Mouse (Mus musculus) CD4-positive, CD25-positive, alpha-beta regulatory T cell, adult 4 months (primary cell): ENCODE data around the gene Eif2ak4. TPM values are rescaled to one million over a fixed set of nuclear protein-coding genes. Genes with fewer than 3 reads are reported as not detected.

Experiments used
- ATAC-seq: one replicate; pipeline ENCODE4 v1.8.0; 2017
- polyA plus RNA-seq, 2 experiments: library from polyadenylated mRNA; unstranded; fragments of 100-300 nt; shearing (Covaris generic); gene quantifications; one replicate each; pipeline ENCODE4 v1.2.1; 2017

Eif2ak4 gene
- polyA plus RNA-seq, 2 experiments from 2014 or later, result 2.9 to 3.1 TPM

DNA sequence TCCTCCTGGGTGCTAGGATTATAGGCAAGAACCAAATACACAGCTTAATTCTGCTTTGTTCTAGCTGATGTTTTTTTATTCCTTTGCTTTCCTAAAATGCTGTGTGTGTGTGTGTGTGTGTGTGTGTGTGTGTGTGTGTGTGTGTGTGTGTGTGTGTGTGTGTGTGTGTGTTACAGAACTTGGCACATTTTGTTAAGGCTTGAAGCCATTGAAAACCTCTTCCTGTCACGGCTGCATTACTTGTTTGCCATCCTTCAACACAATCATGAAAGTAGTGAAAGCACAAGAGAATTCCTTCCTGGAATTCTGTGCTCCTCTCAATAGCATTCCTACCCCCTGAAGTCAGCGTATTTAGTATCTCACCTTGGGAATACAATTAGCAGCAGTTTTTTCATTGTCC, 77.5 kb downstream of the Eif2ak4 start:
- ATAC-seq, result no peak

DNA sequence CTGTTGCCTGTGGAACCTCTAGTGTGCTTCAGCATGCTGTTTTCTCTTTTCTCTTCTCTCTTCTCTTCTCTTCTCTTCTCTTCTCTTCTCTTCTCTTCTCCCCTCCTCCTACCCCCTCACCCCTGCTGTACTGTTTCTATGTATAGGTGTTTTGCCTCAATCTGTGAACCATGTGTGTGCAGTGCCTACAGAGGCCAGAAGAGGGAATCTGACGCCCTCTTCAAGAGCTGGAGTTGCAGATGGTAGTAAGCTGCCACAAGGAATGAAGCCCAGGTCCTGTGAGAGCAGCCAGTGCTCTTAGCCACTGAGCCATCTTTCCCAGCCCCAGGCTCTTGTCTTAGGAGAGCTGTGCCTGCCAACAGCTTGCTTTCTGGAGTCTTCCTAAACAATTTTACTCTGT, 78.2 kb downstream of the Eif2ak4 start:
- no peak for ATAC-seq

DNA sequence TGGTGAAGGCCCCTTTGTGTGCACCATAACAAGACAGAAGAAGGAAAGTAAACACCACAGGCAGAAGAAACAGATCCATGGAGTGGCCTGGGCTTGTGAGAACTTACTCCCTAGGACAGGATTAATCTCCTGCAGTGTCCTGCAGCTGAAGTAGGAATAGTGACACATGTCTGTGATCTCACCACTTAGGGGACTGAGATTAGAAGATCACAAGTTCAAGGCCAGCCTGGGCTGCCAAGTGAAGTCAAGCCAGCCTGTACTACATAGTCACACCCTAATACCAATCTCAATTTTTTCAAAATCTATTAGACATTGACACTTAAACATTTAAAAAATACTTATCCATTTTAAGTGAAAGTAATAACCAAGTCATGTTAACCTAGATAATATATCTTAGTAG, 79.9 kb downstream of the Eif2ak4 start:
- ATAC-seq, result no peak

DNA sequence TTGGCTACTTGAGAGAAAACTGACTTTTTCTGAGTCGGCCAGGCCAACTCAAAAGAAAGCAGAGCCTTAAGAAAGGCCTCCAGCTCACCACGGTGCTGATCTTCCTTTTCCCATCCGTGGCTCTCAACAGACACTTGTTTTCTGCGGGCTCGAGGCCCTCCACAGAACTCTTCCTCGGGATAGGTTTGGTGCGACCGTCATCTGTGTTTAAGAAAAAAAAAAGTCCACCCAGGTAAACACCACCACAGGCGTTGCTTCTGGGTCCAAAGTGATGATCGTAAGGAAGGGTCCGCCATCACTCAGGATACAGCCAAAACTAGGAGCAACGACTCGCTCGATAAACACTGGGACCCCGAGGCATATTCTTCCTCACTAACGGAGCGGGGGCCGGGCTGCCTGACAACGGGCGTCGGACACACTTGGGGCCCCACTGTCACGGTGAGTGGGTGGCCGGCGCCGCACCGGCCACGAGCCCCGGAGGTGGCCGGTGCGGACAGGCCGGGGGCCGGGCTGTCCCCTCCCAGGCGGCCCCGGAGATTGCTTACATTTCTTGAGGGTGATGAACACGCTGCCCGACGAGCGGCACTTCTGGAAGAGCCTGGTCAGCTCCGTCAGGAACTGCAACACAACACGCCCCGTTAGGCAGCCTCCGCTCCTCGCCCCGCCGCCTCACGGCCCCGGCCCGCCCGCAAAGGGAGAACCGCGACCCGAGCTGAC, 90.6 kb downstream of the Eif2ak4 start:
- peak; percentile 8 for ATAC-seq

DNA sequence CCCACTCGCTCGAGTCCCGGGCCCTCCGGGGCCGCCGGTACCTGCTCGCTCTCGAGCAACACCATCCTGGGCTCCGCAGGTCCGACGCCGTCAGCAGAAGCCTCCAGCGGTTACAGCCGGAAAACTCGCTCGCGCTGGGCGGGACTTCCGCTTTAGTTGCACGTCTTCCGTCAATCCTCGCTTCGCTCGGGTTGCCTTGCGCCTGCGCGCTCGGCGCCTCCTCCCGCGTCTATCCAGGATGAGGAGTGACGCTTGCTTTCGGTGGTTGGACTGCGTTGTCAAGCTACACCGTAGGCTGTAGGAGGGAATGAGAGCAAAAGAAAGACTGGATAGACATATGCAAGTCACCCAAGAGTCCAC, 91.1 kb downstream of the Eif2ak4 start, which contains the start of gene Srp14:
Srp14 (minus strand) TSS at position 162 of the 360 bp plus-strand sequence.
- peak; percentile 95 for ATAC-seq

DNA sequence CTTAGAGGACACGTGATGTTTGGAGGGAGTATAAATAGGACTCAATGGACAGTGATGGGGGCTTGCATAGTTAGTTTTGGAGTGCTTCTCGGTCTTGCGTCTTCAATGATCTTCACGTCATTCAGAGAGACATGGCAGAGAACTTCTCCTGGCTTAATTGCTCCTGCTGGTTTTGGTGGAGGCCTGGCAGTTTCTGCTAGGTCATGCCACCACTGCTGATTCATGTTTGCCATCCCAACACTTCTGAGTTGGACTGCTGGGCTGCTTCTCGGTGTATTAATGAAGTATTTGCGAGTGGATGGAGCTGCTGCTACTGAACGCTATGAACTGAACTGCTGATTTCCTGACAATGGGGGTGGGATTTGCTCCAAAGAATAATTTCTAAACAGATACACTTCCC, 92.5 kb downstream of the Eif2ak4 start:
- ATAC-seq, result no peak

DNA sequence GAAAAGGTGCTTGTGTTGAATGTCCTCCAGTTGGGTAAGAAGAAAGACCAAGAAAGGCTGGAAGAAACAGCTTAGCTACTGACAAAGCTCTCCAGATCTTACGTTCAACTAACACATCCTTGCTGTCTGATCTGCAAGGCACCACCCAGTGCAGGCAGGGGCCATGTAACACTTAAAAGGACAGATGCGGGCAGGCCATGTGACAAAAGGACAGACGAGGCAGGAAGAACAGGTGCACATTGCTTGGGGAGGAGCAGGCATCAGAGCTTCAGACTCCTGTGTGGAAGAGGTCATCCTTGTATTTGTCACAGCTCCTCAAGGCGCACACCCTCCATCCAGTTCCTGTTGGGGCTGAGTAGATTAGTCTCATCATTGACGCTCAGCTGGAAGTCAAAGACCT, 94.6 kb downstream of the Eif2ak4 start:
- no peak for ATAC-seq

DNA sequence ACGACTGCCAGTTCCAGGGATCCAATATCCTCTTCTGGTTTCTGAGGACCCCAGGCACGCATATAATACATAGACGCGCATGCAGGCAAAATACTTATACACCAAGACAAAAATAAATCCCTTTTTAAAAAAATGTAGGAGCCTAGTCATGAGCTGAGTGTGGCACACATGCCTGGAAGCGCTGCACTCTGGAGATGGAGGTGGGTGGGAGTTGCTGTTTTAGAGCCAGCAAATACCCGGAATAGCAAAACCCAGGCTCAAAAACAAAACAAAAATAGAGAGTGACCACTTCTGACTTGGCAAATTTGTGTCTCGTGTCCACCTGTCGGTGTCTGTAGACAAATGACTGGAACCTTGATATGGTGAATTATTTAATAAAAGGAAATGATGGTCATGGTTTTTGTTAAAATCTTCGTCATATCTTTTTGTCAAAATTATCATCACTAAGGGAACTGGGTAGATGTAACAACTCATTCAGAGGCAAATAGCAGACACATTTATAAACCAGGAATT, 96.0 kb downstream of the Eif2ak4 start:
- no peak for ATAC-seq

DNA sequence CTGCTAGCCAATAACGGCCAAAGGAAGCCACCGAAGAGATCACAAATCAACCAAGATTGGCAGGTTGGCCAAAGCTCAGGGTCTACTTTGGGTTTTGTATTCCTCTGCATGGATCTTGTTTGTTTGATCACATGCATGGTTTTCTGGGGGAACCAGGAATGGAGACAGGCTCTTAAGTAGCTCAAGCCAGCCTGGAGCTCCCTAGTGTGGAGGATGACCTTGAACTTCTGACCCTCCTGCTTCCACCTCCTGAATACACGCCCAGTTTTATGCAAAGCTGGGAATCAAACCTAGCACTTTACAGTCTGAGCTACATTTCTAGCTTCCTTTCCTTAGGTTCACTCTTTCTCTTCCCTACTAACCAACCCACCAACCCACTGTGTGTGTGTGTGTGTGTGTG, 97.0 kb downstream of the Eif2ak4 start:
- ATAC-seq, result no peak

DNA sequence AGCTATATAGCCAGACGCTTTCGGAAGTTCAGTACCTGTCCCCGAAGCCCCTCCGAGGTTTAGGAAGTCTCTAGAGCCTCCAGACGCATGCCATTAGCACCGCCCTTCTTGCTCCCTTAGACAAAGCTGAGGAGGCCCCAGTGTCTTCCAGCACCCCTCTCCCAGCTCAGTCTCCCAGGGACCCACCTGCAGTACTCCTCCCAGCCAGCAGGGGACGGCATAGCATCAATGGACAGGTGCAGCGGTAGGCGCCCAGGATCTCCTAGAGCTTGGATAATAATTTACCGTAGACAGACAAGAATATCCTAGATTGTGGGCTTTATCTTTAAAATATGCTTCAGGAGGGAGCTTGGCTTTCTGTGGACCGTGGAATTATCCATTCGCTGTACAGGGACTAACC, 98.5 kb downstream of the Eif2ak4 start:
- ATAC-seq, result peak; percentile 64

DNA sequence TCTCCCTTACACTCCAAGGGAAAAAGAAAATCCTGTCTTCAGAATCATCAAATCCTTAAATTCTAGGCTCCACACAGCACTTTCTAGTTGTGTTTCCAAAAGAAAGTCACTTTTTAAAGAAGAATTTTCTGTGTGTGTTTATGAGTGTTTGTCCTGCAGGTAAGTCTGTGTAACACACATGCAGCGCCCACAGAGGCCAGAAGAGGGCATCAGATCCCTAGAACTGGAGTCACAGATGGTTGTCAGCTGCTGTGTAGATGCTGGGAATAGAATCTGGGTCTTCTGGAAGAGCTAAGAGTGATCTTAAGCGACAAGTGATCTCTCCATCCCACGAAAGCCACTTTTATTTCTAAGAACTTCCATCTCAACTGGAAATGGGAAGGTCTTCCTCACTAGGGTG, 99.4 kb downstream of the Eif2ak4 start:
- ATAC-seq, result no peak

DNA sequence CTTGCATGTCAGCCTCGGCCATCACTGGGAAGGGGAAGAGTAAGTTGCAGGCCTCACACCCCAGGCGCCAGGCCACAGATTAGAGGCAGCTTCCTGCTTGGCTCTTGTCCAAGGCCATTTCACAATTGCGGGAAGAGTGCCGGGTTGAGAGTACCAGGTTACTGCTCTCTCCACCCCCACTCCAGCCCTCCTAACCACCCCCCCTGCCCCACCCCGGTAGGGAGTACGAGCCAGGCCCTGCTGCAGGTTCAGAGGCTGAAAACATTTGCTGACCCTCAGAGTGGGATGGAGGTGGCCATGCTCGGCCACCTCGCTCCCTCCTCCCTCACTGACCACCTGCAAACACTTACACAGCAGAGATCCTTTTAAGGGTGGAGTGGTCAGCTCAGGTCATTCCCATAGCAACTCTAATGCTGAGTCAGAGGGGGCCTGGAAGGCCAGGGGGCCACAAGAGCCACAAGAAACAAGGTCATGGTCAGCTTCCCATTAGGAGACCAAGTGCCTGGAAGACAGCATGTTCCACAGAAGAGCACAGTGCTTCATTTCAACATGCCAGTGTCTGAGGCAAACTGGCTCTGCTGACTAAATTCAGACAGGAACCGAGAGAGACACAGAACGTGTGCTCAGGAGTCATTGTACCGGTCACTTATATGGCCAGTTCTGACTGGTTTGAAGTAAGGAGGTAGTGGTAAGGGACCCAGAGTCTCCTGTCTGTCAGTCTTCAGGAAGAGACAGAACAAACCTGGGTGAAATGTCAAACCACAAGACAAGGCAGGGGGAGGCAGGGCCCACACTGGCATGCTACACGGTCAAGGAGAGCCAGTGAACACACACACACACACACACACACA, 102.0 kb downstream of the Eif2ak4 start:
- peak; percentile 47 for ATAC-seq

DNA sequence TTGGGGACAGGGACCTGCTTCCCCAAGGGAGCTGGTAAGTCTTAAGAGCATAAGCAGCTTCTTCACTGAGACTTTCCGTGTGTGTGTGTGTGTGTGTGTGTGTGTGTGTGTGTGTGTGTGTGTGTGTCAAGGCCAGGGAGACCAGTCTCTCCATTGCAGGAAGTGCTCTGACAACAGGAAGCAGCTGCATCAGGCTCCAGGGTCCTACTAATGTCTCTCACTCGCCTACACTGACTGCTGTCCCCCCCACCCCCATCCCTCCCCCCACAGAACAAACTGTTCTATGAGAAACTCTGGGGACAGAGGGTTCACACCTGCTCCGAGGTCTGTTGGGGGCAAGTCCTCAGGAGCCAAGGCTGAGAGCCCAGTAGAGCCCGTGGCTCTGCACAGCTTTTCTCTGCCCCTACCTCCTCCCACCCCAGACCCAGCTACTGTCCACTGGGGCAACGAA, 102.9 kb downstream of the Eif2ak4 start:
- ATAC-seq, result peak; percentile 73

DNA sequence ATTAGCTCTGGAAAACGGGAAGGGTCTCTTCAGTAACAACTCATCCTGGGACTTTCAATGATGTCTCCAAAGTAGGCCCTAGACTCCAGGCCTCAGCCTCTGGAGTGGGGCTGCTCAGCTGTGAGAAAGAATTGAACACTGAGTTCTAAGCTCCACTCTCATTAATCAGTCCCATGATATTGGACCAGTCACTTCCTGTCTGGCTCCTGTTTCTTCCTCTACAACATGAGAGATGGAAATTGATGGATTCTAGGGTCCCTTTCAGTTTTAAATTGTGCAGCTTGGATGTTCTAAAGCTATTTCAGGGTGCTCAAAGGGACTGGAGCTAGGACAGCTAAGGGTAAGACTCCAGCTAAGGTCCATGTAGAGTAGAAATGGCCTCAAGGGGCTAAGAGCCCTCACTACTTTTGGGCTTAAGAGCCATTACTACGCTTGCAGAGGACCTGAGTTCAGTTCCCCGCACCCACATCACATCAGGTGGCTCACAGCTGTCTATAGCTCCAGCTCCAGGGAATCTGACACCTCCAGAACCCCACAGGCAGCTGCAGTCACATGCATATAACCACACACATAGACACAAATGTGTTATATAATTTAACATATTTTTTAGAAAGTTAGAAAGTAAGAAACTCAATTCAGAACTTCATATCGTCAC, 103.5 kb downstream of the Eif2ak4 start:
- peak; percentile 9 for ATAC-seq

DNA sequence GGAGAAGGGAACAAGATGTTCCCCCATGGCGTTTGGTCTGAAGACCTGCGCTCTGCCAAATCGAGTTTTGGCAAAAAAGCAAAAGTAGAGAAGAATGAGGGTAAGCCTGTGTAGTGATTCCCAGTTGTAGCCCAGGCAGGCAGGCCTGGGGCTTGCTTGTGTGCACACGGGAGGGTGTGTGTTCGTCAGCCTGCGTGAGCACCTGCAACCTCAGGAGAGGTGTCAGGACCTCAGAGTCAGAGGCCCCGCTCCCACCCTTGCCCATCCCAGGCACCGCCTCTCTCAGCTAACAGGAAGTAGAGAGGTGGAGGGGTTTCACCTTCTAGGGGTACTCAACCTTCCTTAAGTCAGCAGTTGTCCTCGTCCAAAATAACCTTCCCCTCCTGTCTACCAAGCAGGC, 106.6 kb downstream of the Eif2ak4 start:
- no peak for ATAC-seq

DNA sequence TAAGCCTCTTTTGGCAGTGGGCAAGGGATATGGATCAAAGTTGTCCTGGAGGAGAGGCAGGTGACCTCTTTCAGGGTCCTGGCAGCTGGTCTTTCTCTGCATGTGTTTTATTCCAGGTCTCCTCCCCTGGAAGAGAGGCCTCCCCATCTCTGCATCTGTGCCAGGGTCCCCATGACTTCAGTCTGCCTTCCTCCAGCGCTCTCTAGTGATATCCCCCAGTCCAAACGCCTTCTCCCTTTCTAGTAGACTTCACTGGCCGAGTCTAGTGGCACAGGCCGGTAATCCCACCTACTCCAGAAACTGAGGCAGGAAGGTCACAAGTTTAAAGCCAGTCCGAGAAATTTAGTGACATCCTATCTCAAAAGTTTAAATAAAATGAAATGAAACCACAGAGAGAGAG, 109.5 kb downstream of the Eif2ak4 start:
- no peak for ATAC-seq

DNA sequence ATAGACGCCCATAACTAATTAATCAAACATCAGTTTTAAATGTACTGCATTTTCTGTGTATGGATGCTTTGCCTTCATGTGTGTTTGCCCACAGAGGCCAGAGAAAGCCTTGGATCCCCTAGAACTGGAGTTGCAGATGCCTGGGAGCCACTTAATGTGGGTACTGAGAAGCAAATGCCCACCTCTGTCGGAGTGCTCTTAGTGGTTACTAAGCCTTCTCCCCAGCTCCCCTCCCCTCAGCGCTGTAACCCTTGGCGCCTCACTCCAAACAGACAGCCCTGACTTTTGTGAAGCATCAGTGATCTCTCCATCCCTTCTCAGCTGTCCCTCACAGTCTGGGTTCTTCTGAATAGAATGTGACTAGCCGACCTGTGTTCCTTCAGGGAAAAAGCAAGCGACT, 110.1 kb downstream of the Eif2ak4 start:
- no peak for ATAC-seq

DNA sequence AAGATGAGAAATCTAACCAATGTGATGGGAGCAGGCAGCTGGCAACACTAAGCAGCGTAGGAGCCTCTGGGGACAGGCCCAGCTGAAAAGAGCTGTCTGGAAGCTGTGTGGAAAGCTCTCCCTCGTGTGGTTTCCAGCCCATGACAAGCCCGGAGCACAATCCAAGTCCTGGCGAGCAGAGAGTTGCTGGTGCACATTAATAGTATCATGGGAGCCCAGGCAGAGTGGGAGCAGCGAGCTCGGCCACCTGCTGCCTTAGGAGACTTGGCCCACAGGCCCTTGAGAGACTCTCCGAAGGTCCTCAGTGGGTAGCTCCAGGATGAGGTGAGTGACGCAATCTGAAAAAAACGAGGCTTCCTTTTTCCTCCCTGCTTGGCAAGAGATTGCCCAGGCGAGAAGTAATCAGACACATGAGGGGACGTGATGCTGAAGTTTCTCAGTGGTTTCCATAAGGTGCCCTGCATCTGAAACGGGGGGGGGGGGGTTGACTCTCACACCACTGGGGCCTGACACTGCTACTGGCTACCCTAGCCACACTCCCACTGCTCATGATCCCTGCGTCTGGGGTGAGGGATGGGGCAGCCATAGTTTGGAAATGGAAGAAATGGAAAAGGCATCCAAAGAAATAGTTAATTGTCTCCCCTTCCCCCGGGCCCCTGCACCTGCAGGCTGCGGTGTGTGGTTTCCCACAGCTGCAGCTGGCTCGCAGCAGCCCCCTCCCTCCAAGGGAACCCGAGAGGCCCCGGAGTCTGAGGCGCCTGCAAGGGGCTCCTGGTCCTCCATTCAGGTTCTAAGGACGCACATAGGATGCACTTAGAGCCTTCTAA, 110.9 kb downstream of the Eif2ak4 start:
- ATAC-seq, result peak; percentile 47

DNA sequence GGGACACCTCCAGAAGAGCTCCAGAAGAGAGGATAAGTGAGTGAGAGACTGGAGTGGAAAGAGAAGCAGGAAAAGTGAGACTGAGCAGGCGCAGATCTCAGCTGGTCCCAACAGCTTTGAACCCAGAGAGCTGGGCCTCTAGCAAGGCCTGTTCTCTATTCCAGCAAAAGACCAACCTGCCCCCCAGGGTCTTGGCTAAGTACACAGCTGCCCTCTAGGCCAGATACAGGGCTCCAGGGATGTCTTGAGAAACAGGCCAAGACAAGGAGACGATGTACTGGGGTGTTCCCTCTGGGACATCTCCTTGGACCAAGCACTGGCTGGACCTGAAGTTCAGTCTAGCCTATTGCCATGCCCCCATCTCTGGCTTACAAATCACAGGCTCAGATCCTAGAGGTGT, 111.8 kb downstream of the Eif2ak4 start:
- no peak for ATAC-seq

DNA sequence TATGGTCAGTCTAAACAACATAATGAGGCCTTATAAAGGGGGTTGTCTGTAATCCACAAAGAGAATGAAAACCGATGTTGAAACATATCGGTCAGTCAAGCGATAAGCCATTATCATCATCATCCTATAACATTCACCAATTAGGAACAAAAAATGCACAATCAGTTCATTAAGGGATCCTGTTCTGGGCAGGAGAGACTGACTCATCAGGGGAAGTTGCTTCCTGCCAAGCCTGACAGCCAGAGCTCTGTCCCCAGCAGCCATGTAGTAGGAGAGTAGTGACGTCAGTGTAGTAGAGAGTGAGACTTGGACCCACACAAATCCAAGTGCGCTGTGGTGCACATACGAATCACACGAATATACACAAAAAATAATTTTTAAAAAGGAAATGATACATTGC, 118.7 kb downstream of the Eif2ak4 start:
- ATAC-seq, result no peak

DNA sequence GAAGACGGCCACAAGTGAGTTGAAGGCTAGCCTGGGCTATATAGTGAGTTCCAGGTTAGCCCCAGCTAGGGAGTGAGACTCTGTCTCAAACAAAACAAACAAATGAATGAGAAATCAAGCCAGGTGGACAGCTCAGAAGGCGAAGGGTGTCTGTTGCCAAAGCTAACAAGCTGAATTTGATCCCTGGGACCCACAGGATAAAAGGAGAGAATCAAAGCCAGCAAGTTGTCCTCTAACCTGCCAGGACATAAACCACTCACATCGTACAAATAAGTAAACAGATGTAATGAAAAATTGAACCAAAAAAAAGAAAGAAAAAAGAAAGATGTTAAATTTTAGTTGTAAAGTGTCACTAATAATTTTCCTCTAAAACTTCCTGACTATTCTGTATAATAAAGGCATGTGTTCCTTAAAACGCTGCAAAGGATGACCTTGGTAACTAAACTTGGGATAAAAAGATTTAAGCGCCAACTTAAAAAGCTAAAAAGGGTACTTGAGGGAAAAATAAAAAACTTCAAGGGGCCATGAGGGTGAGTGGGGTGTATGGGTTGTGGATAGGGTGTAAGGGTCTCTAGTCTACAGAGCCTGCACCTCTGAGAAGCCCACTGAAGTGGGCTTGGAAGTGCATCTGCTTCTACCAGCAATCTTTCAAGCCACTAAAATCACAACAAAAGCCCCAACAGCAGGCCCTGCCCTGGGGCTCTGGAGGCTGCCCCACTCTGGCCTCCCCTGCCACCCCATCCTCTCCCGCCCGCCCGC, 121.4 kb downstream of the Eif2ak4 start:
- ATAC-seq, result no peak
